Mouse (Mus musculus) spleen, adult 18-20 months (tissue): ENCODE measurements around the gene Chaf1b.

Experiments used
- DNase-seq, 2 experiments: peaks; one replicate each; pipeline ENCODE4 v3.0.0; 2022; ENCODE audit warnings: mixed read lengths in 2 of 2

Chaf1b gene

GRCm38 (mm10) chr16:93913881-93914576 is 30.3 kb downstream of the Chaf1b start:
- DNase-seq, result no peak

- peak; percentile 39 to 64 for DNase-seq
Observed at GRCm38 (mm10) chr16:93915338-93915849, 31.7 kb downstream of the Chaf1b start.

- peak; percentile 57 to 84 for DNase-seq
Observed at GRCm38 (mm10) chr16:93917712-93918678, 34.3 kb downstream of the Chaf1b start.

GRCm38 (mm10) chr16:93918679-93919060 is 35.0 kb downstream of the Chaf1b start:
- no peak for DNase-seq

- no peak for DNase-seq
Observed at GRCm38 (mm10) chr16:93919189-93919588, 35.5 kb downstream of the Chaf1b start.

- DNase-seq, result no peak
Observed at GRCm38 (mm10) chr16:93920673-93921072, 37.0 kb downstream of the Chaf1b start.

- no peak for DNase-seq
Observed at GRCm38 (mm10) chr16:93922835-93923389, 39.2 kb downstream of the Chaf1b start.

GRCm38 (mm10) chr16:93923788-93924187 is 40.1 kb downstream of the Chaf1b start:
- DNase-seq, result no peak

GRCm38 (mm10) chr16:93925684-93926247 is 42.1 kb downstream of the Chaf1b start:
- DNase-seq, result no peak

GRCm38 (mm10) chr16:93929370-93930032 is 45.8 kb downstream of the Chaf1b start:
- DNase-seq, result no peak

- no peak for DNase-seq
Observed at GRCm38 (mm10) chr16:93932185-93933168, 48.8 kb downstream of the Chaf1b start.

GRCm38 (mm10) chr16:93934588-93934987 is 50.9 kb downstream of the Chaf1b start:
- no peak for DNase-seq

GRCm38 (mm10) chr16:93935009-93935408 is 51.3 kb downstream of the Chaf1b start:
- DNase-seq, result peak in 1 of 2 experiments; percentile 29

GRCm38 (mm10) chr16:93938400-93938846 is 54.7 kb downstream of the Chaf1b start:
- DNase-seq, result peak in 1 of 2 experiments; percentile 69

- DNase-seq, result no peak
Observed at GRCm38 (mm10) chr16:93939961-93940360, 56.3 kb downstream of the Chaf1b start.

GRCm38 (mm10) chr16:93941781-93942567 is 58.3 kb downstream of the Chaf1b start:
- no peak for DNase-seq

- no peak for DNase-seq
Observed at GRCm38 (mm10) chr16:93942796-93943502, 59.2 kb downstream of the Chaf1b start.

- no peak for DNase-seq
Observed at GRCm38 (mm10) chr16:93944301-93944700, 60.6 kb downstream of the Chaf1b start.

GRCm38 (mm10) chr16:93947396-93947795 is 63.7 kb downstream of the Chaf1b start:
- no peak for DNase-seq
